Mouse (Mus musculus) thymus, adult 18-20 months (tissue): ENCODE data around the gene Lrmda.

Source experiments
- DNase-seq, 2 experiments: peaks; one replicate each; pipeline ENCODE4 v3.0.0; 2022; ENCODE audit warnings: mixed read lengths in 2 of 2

Lrmda gene

DNA sequence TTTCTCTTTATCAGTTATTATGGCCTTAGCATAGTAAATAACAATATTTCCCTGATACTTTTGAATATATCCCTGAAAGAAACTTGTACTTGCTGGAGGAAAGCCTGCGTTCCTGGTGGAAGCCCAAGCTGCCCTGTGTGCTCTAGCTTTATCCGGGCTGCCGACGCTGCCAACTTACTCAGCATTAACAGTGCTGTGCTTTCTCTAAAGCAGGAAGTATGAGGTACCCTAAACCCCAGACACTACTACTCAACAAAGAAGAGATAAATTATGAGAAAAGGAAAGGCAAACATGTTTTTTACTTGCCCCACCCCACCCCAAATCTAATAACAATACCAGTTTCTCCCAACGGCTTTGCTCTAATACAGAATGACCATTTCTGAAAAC lies 240.5 kb downstream of the Lrmda start:
- no peak for DNase-seq

DNA sequence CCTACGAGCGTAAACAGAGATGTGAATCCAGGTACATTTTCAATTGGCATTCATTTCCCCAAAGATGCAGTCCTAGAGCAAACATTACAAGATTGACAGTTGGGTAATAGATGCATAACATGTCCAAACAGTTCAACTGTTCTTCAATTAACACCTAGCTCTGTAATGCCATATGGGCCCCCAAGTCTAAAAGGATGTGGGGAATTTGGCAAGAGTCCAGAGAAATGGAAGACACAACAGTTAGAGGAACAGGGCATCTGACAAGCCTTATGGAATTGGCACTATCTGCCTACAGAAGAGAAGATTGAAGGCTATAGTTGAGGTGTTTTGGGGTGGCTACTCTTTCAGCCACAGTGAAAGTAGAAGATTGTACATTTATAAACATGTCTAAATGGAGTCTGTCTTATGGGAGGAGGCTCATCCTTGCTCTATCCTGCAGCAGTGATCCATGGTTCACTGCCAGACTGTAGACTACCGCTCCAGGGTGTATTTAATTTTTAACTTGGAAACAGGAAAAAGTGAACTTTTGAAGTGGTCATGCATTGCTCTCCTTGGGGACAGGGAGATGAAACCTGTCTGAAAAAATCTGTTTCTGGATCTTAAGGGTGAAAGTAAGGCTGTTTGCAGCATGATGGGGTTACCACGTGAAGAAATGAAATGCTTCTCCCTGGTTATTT lies 245.9 kb downstream of the Lrmda start:
- DNase-seq = no peak

DNA sequence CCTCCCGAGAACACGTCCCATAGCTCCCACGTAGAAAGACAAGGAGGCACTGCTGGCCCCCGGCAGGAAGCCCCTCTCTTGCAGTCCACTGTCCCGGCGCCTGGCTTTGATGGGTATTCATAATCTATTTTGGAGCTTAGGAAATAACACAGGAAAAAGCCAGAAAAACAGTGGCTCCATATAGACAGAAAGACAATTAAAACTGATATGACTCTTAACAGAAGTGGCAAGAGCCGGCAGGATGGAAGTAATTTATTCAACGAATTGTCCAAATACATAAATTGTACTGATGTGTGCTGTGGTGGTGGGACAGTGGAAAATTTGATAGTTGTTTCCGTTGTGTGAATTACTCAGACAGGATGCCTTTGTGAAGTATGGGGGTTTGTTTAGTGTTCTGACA lies 250.3 kb downstream of the Lrmda start:
- no peak for DNase-seq

DNA sequence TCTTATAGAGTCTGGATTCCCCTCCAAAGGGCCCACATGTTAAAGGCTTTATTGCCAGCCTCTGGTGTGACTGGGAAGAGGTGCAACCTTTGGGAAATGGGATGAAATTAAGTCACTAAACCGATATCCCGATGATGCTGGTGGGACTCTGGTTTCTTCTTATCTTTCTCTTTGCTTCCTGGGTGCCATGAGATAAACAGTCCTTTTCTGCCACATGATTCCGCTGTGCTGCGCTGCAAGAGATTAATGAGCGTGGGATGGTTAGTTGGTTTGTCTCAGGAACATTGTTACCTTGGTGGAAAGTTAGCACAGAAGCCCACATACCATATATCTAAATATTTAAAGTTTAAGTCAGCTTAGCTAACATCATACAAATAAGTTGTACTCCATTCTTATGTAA lies 258.5 kb downstream of the Lrmda start:
- DNase-seq = no peak

DNA sequence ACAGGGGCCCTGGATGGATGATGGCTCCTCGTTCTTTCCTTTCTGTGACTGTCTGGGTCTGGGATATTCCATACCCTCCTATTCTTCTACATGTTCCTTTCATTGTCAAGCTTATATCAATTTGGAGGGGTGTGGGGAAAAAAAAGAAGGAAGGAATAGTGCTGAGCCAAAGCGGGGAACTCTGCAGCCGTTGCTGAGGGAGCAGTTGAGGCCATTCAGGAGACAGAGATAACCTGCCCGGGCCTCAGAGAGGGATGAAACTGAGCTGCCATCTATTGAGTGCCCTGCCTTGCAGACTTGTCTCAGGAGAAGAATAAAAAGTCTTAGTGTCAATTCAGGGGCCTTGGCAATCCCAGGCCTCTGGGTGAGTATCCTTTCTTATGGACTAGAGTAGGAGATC lies 260.1 kb downstream of the Lrmda start:
- DNase-seq = no peak

DNA sequence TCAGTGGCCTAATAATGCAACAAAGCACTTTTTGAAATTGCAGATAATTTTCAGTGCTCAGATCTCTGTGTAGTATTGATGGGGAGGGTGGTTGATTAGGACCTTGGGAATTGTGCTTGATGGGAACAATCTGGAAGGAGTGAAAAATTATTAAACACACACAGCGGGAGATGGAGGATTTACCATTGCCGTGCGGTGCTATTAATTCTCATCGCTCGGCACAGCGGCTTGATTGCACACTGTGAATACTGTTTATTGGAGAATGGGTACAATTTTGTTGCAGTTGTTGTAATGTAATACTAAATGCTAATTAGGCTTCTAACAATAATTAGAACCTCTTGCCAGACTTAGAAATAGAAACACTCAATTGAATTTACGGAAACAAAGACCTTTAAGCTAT lies 262.1 kb downstream of the Lrmda start:
- DNase-seq = no peak

DNA sequence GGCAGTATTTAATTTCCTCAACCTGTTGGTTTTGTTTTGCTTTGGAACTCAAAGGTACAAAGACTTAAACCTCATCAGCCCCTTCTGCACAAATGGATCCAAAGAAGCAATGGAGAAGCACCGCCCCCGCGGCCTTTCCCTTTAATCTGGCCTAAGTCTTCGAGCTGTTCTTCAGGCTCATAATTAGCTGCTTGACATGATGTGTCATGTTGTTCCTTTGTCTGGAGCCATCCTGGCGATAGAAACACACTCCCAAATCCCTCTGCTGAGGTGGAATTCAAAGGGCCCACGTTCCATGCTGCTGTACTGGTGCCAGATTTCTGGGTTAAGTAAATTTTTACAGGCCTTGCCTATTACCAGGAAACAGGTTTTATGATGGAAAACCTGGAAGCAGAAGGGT lies 263.3 kb downstream of the Lrmda start:
- no peak for DNase-seq

DNA sequence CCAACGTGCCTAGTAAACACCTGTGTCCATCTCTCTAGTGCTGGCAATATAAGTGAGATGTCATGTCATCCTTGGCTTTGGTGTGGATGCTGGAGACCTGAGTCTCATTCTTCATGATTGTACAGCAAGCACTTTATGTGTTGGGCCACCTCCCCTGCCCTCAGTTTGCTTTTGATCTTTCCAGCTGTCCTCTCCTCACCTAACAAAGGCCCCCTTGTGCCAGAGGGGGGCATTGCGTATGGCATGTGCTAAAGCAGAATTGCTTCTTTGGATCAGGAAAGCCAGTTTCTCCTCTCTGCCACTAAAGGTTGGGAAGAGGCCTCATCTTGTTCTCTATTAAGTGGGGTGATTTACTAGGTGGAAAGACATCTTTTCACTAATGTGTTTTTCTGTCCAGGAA lies 264.2 kb downstream of the Lrmda start:
- DNase-seq = no peak

DNA sequence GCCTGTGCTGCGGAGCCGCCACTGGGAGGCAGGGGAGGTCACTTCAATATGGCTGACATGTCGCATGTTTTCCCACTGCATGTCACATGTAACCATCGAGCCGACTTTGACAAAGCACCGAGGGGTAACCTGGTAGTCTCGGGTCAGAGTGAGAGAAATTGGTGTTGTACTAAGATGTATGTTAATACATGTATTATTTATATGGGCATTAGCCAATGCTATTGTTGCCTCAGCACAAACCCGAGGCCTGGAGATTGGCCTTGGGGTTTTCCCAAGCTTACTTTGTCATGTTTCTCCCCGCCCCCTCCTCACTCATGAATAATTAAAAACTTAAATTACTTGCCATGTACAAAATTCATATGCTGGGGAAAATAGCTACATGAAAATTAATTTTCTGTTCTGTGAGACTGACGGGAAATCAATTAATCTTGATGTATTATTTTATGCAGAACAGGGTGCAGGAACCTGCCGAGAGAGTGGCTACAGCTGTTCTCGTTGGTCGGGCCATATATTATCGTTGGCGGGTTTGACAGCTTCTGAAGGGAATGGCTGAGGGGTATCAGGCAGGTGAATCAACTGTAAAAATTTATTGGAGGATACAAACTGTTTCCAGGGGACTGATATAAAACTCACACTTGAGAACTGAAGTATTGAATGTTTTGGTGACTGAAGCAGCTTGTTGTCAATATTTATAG lies 265.5 kb downstream of the Lrmda start:
- no peak for DNase-seq

DNA sequence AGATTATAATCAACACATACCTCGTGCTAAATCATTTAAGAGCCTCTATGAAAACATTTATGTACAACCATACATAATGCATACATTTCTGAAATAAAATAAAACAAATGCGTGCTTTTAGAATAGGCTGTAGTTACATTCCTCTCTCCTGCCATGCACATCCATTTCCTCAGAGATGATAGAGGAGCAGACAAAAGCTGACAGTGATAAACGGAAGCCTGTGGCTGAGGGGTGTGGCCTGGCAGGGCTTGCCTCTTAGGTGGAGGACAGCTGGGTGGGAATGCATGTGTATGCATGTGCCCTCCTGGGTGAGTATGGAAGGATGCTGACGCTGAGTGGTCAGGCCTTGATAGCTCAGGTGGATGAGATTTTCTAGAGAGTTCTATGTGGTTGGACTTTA lies 266.3 kb downstream of the Lrmda start:
- no peak for DNase-seq

DNA sequence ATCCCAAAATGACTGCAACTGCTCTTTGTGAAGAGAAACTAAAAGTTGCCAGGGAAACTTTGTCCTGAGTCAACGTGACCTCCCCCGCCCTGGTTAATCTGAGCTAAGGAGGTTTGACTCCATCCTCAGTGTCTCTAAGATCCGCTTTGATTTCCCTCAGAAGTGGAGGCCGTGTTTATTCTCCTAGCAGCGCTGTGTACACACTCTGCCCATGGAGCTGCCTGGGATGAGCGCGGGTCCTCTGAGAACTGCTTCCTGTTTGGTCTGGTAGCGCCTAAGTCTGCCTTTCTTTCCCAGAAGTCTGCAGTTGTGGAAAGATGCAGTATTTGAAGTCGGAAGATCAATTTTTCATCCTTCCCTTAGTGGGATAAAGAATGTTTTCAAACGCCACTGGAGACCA lies 268.7 kb downstream of the Lrmda start:
- DNase-seq = no peak

DNA sequence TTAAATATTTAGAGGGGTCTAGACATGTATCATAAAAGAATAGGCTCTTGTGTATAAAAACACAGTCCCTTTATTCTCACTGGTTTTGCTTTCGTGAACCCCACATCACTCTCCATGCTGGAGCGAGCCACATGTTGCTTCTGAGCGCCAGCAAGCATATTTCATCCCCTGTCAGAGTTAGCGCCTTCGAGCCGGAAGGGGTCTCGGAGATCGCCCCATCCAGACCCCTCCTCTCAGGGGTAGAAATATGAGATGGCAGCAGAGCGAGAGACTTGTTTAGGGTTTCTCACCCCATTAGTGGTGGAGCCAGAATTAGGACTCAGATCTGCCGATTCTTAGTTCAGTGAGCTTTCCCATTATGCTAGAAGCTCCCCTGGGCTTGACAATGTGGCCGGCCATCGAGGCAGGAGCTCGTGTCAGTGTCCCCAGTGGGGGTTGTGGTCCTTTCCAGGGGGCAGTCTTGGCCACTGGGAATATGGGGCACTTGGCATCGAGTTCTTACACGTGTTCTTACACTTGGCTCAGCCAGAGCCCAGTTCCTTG lies 269.9 kb downstream of the Lrmda start:
- no peak for DNase-seq

DNA sequence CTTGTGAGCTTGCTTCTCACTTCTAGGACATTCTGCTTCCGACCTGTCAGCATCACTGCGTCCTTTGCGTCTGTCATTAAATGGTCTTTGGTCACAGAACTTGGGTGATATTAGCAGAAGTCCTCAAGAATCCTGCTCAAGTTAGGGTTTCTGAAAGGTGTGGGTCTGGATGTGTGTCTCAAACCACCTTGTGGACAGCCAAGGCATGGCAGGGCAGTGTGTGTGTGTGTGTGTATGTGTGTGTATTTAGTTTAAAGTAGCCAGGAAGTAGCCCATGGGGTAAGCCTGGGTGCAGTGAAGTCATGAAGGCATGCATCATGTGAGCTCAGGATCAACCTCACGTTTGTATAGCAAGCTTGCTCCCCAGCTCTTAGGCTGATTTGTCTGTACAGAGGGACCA lies 274.9 kb downstream of the Lrmda start:
- DNase-seq = no peak

DNA sequence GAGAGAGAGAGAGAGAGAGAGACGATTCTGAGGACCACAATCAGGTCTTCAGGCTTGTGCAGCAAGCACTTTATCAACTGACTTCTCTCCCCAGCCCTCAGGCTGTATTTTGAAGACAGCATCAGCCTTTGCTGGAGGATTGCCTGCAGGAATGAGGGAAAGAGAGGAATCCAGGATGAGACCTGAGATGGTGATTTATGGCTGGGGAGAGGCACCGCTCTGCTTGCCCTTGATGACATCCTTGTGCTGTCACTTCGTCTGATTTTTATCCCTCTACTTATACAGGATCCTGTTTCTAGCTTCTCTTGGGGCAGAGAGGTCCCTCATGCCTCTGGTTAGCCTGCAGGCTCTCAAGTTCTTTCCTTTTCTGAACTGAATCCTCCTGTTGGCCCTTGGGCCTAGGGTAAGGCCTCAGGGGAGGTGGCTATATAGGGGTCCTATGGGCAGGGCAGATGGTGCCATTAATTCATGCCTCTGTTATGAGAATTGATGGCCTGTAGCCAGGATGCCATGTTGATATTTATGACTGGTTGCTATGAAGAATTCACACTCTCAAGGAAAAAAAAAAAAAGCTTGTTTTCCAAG lies 277.2 kb downstream of the Lrmda start:
- no peak for DNase-seq

DNA sequence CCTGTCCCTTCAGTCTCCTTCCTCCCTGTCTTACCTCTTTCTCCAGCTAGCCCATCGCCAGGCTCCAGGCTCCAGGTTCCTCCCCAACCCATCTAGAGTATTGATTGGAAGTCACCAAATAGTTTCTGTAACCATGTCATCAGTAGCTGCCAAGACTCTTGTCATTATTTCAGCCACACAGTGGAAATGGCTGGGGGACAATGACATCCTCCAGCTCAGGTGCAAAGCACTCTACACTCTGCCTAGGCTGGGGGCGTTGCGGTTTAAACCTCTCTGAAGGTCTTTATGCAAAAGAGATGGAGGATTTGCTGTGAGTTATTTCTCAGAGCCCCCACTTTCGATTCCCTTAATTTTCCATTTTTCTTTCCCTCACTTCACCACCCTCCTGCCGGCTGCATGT lies 287.2 kb downstream of the Lrmda start:
- DNase-seq = no peak

DNA sequence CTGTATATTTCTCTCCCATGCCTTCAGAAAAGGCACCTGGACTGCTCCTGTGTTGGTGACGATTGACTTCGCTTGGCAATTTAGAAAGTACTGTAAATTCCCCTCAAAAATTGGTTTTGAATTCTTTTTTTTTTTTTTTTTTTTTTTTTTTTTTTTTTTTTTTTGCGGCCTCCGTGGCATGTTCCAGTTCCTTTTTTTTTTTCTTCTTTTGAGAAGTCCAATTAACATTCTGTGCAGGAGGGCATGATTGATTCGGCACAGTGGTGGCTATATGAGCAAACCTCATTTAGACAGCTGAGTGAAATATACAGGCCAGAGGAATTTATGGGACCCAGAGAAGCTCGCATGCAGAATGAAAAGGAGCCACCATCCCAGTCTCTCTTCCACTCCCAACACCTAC lies 288.5 kb downstream of the Lrmda start:
- no peak for DNase-seq

DNA sequence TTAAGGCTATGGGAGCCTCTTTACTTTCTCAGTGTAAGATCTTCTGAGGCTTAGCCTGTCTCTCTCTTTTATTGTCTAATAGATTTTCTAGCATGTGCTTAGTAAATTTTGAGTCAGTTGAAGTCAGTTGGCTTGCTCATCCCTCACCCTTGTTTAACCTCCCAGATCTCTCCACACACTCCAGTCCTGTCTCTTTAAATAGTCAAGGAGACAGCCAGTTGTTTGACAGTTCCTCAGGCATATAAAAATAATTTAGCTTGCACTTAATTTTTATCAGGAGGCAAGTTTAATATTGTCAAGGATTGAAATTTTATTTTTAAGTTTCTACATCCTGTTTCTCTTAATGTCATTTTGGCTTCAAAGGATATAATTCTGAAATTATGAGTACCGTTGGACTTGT lies 303.5 kb downstream of the Lrmda start:
- DNase-seq = no peak

DNA sequence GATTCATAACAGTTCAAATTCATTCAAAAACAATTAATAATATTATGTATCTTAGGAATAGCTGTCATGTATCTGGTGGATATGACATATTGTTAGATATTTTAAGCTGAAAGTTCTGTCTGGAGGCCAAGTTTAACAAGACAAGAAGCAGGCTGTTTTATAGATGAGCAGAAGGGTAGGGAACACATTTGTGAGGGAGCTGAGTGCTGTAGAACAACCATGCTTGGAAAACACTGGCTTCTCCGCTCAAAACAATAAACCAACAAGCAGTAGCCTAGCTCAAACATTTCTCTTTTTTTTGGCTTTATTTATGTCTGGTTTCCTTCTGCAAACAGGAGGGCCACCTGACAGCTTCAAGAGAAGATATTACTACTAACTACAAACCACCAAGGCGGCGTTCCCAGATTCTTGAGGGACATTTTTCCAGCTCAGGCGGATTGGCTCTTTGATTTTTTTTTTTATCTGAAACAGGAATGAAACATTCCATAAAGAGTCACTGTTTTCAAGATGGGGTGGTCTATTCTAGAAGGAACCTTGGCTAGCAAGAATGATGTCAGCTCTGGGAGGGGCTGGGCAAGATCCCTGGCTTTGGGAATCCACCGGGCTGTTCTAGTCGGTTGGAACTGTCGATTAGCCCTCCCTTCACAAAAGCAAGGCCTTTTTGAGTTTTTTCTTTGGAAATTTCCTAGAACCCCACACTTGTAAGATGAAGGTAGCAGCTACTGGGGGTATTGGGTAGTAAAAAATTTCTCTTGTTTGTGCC lies 304.2 kb downstream of the Lrmda start:
- no peak for DNase-seq

DNA sequence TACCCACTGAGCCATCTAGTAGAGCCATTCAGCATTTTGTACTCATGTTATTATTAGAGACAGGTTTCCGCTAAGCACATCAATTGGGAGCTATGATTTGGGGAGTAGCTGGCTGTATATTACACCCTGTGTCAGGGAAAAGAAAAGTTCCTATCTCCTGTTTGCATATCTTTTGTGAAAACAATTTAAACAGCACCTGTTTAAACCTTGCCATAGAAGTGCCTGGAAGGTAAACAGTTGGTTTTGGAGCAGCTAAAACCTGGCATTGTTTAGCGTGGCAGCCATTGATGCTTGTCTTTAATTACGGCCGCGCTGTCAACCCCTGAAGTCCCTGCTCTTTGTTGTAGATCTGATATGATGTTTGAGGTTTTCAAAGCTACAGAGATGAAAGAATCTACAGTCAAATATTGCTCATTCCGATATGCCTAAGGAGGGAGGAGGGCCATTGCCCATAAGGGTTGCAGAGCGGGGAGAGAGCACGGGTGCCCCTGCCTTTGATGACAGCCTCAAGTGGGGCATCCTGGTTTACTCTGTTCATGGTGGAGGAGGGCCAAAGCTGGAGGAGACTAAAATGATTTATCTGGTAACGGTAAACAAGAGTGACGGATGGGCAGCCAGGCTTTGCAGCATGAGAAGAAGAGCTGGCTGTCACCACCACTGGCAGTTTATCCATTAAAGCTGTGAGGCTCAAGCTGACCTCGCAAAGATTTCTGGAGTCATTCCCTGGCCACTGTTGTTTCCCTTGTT lies 306.9 kb downstream of the Lrmda start:
- DNase-seq = no peak

DNA sequence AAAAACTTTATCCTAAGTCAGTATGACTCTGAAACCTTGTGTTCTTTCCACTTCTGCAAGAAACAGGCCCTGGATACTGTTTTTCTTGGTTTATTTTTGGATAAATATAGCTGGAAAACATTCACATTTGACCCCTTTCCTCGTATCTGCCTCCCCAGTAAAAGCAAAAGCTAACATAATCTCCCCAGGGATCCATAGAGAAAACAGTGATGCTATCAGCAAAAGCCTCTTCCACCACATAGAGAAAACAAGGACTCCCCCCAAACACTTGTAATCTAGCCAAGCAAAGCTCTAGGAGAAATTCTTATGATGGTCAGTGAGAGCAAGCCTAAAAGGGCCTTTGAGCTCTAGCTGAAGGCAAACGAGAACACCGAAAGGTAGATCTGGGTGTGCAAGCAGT lies 309.7 kb downstream of the Lrmda start:
- no peak for DNase-seq

DNA sequence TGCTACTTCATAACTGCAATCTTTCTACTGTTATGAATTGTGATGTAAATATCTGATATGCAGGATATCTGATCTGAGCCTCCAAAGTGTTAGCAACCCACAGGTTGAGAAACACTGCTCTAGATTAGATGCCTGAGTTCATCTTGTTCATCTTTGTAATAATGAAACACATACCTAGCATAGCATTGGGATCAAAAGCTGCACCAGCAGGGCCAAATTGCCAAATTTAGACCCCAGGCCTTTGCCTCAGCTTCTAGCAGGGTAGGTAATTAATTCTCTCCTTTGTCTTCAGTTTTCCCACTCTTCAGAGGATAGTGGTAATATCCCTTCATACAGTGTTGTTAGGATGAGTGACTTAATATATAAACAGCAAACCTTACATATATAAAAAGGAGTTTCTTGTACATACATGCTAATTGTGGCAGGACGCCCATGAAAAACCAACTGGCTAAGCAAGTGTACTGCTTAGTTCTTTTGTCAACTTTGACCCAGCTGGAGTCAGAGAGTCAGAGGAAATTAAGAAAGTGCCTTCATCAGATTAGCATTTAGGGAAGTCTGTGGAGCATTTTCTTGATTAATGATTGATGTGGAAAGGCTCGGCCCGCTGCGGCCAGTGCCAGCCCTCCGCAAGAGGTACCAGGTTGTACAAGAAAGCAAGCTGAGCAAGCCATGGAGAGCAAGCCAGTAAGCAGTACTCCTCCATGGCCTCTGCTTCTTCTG lies 315.7 kb downstream of the Lrmda start:
- DNase-seq = no peak

DNA sequence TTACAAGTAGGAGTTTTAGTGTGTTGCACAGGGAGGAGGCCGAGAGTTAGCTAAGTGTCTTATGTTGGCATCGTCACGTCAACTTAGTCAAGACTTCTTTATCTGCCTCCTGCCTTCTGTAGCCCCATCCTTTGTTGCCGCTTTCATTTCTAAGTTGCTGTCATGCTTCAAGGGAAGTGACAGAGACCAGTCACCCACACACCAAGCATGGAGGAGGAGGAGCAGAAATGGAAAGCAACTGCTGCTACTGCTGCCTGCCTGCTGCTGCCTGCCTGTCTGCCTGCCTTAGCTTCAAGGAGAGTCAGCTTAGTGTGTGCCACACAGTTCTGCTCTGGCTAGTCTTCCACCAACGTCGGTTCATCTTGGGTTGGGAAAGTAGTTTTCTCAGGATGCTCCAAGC lies 319.7 kb downstream of the Lrmda start:
- DNase-seq = no peak
